Mouse (Mus musculus): ENCODE data around the gene Ndufa4l2. TPM values are rescaled to one million over a fixed set of nuclear protein-coding genes. Genes with fewer than 3 reads are reported as not detected.
A peak's percentile ranks its signal among the peaks of the same experiment; 100 is the strongest.

Ndufa4l2 gene
- polyA plus RNA-seq (2015; fragmentation: Nextera tagmentation; extraction: Ambion mirVana), result 20.7 and 24.4 TPM in 2 replicates

DNA sequence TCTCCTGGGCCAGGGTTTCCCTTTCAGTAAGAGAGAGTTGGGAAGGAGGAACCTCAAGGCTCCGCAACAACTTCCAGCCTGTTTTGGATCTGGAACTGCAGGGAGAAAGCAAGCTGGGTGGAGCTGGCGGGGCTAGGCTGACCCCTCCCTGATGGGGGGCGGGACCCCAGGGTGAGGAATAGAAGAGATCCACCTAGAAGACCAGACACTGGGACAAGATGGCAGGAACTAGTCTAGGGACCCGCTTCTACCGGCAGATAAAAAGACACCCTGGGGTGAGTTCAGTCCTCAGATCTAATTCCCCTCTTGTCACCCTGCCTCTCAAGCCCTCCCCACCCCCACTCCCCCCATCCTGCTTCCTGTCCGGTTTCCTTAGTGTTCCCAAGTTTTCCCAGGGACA is at the start of gene Ndufa4l2:
Ndufa4l2 (plus strand) TSS at position 204 of the 400 bp plus-strand sequence.
- Histone ChIP-seq H3K4me3 (0 out of 2 replicates have a peak within 1 kb of the TSS, but pooled peaks have one; percentile 9), H3K9me3 (no peaks in the 10 kb centered on the region), H3K27ac (replicated peaks) (peak within 1 kb of the TSS; percentile 99; the same call in 1 of the 2 replicates), H3K36me3 (peaks cover 10% of the 10 kb centered on the region), H3K9ac (no peak within 1 kb of the TSS), H3K4me2 (peak within 1 kb of the TSS; percentile 97), H3K27me3 (no peaks in the 10 kb centered on the region), H3K4me1 (replicated peaks) (peaks cover 75% of the 10 kb centered on the region)
- ATAC-seq (ENCODE audit: low FRiP score, low read depth), result no peak
- WGBS, result 16% methylated on average over 6 of the region's 6 CpGs

DNA sequence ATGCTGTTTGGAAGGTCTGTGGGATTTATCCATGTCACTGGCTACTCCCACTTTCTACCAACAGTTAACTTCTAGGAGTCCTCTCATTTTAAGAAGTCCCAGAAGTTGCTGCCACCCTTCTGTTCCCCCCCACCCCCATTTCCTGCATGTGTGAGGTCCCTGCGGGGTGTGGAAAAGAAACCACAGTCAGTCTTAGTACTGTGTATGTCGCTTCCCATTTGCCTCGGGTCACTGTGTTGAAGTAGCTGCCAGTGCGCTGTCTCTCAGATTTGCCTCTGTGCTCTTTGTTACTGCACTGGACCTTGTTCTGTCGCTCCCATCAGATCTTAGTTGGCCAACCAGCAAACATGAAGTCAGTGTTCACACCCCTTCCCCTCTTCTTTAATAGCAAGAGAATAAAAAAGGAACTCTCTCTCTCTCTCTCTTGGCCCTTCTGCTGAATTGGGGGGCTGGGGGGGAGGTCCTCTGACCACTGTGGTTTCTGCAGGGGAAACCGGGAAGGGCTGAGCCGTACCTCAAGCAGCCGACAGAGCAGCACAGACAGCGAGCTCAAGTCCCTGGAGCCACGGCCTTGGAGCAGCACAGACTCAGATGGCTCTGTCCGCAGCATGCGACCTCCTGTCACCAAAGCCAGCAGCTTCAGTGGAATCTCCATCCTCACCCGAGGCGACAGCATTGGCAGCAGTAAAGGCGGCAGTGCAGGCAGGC is 43.3 kb upstream of the Ndufa4l2 start:
- no peak overlapping the region for H3K4me3 ChIP-seq
- H3K4me2 ChIP-seq, result no peak overlapping the region
- ATAC-seq (ENCODE audit: low FRiP score, low read depth), result no peak
- no peaks in the 10 kb centered on the region for H3K27me3 ChIP-seq
- H3K36me3 ChIP-seq, result peaks cover 17% of the 10 kb centered on the region
- WGBS, result 77% methylated on average over 15 of the region's 15 CpGs
- no peaks in the 10 kb centered on the region for H3K4me1 ChIP-seq (replicated peaks)
- H3K27ac ChIP-seq (replicated peaks), result no peak overlapping the region
- H3K9me3 ChIP-seq, result no peaks in the 10 kb centered on the region
- no peak overlapping the region for H3K9ac ChIP-seq

DNA sequence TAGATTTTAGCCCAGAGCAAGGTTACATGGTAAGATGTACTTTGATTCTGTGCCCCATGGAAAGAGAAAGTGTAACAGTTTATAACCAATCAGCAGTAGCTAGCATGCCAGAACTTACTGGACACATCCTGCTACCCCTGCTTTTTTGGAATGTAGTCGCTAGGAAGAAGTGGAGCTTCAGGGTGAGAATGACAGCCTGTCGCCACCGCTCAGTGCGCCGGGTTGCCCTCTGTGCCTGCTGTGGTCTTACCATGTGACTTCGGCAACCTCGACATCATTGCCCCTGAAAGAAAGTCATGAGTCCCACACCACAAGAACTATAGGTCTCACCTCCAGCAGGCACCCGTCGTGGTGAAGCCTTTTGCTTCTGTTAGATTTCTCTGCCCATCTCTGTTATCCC is 42.0 kb upstream of the Ndufa4l2 start:
- 87% methylated on average over 9 of the region's 9 CpGs for WGBS
- Histone ChIP-seq H3K4me1 (replicated peaks) (no peaks in the 10 kb centered on the region), H3K27me3 (no peaks in the 10 kb centered on the region), H3K9ac (no peak overlapping the region), H3K4me3 (no peak overlapping the region), H3K9me3 (no peaks in the 10 kb centered on the region), H3K4me2 (no peak overlapping the region), H3K27ac (replicated peaks) (no peak overlapping the region), H3K36me3 (peaks cover 22% of the 10 kb centered on the region)
- ATAC-seq (ENCODE audit: low FRiP score, low read depth), result no peak

DNA sequence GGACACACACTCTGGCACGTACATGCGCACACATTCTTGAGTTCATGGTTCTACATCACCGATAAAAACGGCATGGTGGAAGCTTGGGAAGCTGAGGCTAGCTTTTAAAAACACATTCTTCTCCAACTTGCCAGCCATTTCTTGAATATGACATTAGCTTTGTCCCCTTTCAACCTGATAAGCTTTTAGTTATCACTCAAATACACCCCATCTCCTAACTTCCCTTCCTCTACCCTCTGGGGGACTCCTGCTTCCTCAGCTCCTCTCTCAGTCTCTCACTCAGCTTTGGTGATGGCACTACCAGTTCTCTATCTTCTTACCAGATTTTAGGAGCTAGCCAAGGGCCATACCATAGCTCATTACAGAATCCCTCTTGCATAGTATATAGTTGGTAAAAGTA is 39.6 kb upstream of the Ndufa4l2 start:
- Histone ChIP-seq H3K4me3 (no peak overlapping the region), H3K27me3 (no peaks in the 10 kb centered on the region), H3K4me2 (no peak overlapping the region), H3K9ac (no peak overlapping the region), H3K27ac (replicated peaks) (no peak overlapping the region), H3K9me3 (no peaks in the 10 kb centered on the region), H3K36me3 (peaks cover 22% of the 10 kb centered on the region), H3K4me1 (replicated peaks) (no peaks in the 10 kb centered on the region)
- no peak for ATAC-seq (ENCODE audit: low FRiP score, low read depth)
- 96% methylated on average over 4 of the region's 4 CpGs for WGBS

DNA sequence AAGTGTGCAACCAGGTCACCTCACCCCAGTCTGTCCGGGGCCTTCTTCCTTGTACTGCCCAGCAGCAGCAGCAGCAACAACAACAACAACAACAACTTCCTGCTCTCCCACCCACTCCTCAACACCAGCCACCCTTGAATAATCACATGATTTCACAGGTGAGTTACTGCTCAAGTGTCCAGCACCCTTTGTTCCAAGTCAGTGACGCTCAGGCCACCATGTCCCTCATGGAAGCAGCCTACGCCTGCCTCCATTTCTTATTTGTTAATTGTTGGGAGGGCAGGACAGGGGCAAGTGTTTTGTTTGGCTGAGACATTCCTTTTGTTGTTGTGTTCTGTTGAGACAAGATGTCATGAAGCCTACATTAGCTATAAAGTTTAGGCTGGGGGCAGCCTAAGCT is 38.2 kb upstream of the Ndufa4l2 start:
- Histone ChIP-seq H3K4me1 (replicated peaks) (no peaks in the 10 kb centered on the region), H3K36me3 (peaks cover 24% of the 10 kb centered on the region), H3K4me2 (no peak overlapping the region), H3K27ac (replicated peaks) (no peak overlapping the region), H3K9ac (no peak overlapping the region), H3K4me3 (no peak overlapping the region), H3K9me3 (no peaks in the 10 kb centered on the region), H3K27me3 (no peaks in the 10 kb centered on the region)
- no peak for ATAC-seq (ENCODE audit: low FRiP score, low read depth)
- WGBS, result 72% methylated on average over 3 of the region's 3 CpGs

DNA sequence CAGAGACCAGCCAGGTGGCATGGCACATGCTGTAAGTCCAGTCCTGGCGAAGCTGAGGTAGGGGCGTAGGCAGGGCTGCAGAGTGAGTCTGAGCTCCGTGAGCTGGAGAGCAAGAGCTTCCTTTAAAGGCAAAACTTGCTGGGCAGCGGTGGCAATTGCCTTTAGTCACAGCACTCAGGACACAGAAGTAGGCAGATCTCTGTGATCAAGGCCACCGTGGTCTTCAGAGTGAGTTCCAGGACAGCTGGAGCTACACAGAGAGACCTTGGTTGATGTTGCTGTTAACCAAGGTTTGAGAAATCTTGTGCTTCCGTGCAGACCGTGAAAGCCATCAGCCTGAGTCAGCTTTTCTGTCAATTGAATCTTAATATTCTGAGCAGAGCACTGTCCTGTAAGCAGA is 37.5 kb upstream of the Ndufa4l2 start:
- Histone ChIP-seq H3K36me3 (peaks cover 20% of the 10 kb centered on the region; the same call in 1 of the 2 replicates), H3K4me2 (no peak overlapping the region), H3K4me3 (no peak overlapping the region), H3K4me1 (replicated peaks) (no peaks in the 10 kb centered on the region), H3K27ac (replicated peaks) (no peak overlapping the region), H3K27me3 (no peaks in the 10 kb centered on the region), H3K9ac (no peak overlapping the region), H3K9me3 (no peaks in the 10 kb centered on the region)
- ATAC-seq (ENCODE audit: low FRiP score, low read depth), result no peak
- WGBS, result 84% methylated on average over 7 of the region's 7 CpGs

DNA sequence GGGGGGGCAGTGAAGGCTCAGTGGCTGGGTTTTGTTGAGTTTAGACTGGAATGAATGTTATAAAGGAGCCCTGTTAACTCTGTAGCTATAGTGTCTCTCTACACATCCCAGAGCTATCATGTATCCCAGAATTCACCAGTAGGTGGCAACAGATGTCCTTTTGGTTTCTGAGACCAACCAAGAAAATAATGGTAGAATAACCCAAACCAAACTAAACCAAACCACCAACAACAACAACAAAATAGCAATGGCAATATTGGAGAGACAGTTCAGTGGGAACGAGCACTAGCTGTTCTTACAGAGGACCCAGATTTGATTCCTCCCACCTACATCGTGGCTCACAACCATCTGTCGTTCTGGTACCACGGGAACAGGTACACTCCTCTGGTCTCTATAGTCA is 35.6 kb upstream of the Ndufa4l2 start:
- Histone ChIP-seq H3K27me3 (no peaks in the 10 kb centered on the region), H3K9me3 (no peaks in the 10 kb centered on the region), H3K27ac (replicated peaks) (no peak overlapping the region), H3K4me1 (replicated peaks) (no peaks in the 10 kb centered on the region), H3K4me2 (no peak overlapping the region), H3K9ac (no peak overlapping the region), H3K36me3 (peaks cover 25% of the 10 kb centered on the region), H3K4me3 (no peak overlapping the region)
- ATAC-seq (ENCODE audit: low FRiP score, low read depth), result peak; percentile 48; the same call in 1 of the 2 replicates
- WGBS, result 94% methylated on average over 4 of the region's 4 CpGs

DNA sequence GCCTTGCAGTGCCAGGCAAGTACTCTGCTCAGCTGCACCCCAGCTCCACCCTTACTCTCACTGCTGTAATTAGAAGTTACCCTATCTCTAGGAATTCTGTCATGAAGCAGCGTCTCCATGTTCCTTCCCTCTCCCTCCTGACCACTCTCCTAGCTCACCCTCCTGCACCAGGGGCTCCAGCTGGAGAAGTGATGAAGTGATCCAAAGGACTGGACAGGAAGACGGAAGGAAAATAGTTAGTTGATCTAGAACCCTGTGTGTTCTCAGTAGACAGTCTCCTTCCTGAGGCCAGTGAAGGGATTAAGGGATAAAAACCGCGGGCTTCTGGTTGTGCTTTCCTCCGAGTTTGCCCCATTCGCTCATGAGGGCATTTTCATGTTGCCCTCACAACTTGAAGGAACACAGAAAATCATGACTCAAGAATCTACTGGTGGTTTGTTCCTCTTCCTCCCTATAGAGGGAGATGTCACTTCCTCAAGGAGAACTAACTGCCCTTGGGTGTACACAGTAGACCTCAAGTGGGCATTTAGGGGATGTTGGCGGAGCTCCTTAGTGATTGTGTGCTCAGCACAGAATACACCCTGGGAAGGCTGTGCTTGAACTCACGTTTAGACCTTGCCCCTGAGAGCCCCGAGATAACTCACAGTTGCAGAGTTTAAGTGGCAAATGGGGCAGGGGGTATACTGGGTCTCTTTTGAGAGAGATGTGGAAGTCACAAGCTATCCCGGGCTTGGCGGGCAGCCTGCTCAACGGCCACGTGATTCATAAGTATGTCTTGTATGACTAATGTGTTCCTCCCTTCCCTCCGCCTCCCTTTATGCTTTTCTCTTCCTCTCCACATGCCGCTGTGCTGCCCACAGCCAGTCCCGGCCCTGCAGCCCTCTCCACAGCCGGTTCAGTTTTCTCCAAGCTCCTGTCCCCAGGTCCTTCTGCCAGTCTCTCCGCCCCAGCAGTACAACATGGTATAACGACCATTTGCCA is 33.6 kb upstream of the Ndufa4l2 start:
- H3K9ac ChIP-seq, result no peak overlapping the region
- H3K36me3 ChIP-seq, result peaks cover 32% of the 10 kb centered on the region
- WGBS, result 83% methylated on average over 19 of the region's 19 CpGs
- H3K4me1 ChIP-seq (replicated peaks), result no peaks in the 10 kb centered on the region
- H3K27me3 ChIP-seq, result no peaks in the 10 kb centered on the region
- no peaks in the 10 kb centered on the region for H3K9me3 ChIP-seq
- 0 out of 2 replicates have a peak, but pooled peaks have one; percentile 11 for ATAC-seq (ENCODE audit: low FRiP score, low read depth)
- H3K4me2 ChIP-seq, result no peak overlapping the region
- H3K4me3 ChIP-seq, result no peak overlapping the region
- no peak overlapping the region for H3K27ac ChIP-seq (replicated peaks)

DNA sequence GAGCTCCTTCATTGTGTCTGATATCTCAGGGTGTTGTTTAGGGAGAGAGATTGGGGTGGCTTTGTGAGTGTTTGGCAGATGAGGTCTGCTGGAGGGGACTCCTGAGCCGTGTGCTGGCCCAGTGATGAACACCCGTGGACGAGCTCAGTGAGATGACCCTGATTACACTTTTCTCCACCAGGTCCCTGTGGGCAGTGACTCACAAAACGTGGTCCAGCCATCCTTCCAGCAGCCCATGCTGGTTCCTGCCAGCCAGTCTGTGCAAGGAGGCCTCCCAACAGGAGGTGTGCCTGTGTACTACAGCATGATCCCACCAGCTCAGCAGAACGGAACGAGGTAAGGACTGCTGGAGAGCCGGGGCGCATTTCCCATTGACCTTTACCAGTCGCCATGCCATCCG is 29.5 kb upstream of the Ndufa4l2 start:
- no peak for ATAC-seq (ENCODE audit: low FRiP score, low read depth)
- no peak overlapping the region for H3K4me3 ChIP-seq
- 86% methylated on average over 10 of the region's 10 CpGs for WGBS
- no peak overlapping the region for H3K27ac ChIP-seq (replicated peaks)
- no peak overlapping the region for H3K9ac ChIP-seq
- H3K4me1 ChIP-seq (replicated peaks), result peaks cover 20% of the 10 kb centered on the region
- H3K4me2 ChIP-seq, result no peak overlapping the region
- H3K27me3 ChIP-seq, result no peaks in the 10 kb centered on the region
- H3K9me3 ChIP-seq, result no peaks in the 10 kb centered on the region
- peaks cover 32% of the 10 kb centered on the region for H3K36me3 ChIP-seq

DNA sequence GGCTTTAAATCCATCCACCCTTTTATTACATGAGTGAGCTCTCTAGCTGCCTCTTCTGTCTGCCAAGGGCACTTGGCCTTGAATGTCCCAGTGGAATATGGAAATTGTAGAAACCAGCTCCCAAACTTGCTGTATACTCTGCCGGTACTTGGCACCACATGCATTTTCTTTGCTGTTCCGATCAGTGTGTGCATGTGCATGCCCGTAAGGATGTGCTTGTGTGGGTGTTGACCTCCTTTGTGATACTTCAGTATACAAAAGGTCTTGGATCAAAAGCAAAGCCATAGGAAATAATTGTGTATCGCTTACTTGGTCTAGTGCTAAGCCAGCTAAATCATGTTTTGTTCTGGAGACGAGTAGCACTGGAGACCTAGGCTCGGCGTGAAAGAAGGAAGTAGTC is 25.9 kb upstream of the Ndufa4l2 start:
- no peak overlapping the region for H3K4me2 ChIP-seq
- no peaks in the 10 kb centered on the region for H3K9me3 ChIP-seq
- no peaks in the 10 kb centered on the region for H3K27me3 ChIP-seq
- ATAC-seq (ENCODE audit: low FRiP score, low read depth), result no peak
- 80% methylated on average over 7 of the region's 7 CpGs for WGBS
- no peak overlapping the region for H3K9ac ChIP-seq
- 0 out of 2 replicates have a peak overlapping the region, but pooled peaks have one; percentile 25 for H3K27ac ChIP-seq (replicated peaks)
- no peak overlapping the region for H3K4me3 ChIP-seq
- peaks cover 38% of the 10 kb centered on the region; the same call in 1 of the 2 replicates for H3K36me3 ChIP-seq
- H3K4me1 ChIP-seq (replicated peaks), result peaks cover 37% of the 10 kb centered on the region

DNA sequence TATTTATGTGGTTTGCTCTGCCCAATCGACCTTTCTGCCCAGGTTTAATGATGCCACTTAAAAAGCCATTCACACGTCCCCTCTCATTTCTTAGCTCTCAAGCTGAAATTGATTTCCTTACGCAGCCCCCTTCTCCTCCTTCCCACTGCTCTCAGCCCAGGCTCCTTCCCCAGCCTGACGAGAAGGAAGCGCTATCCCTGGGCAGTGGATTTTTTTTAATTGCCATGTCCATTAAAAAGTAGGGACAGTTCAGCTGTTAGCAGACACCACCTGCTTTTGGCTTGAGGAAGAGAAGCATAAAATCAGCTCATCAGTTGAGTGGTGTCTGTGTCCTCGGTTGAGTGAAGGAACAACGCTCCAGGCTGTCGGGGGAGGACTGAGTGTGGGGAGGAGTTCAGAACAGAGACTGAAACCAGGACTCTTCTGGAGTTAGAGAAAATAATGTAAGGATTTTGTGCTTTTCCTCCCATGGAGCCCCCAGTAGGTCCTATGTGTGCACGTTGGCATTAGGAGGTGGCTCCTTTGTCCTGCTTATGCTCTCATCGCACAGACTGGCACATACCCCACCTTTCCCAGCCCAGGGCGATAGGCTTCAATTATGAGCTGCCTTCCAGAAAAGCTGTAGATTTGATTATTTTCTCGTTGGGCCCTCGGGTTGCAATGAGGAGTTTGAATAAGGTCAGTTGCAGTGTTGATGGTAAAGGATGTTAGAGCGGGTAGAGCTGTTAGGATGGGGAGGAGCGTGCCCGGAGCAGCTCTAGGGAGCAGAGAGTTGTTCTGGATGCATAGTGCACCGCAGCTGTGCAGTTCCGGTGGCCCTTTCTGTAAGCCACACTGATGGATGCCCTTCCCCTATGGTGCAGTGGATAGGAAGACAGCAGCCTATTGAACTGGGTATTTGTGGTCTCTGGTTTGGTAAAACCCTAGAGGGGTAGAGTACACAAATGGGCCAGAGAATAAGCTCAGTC is 24.3 kb upstream of the Ndufa4l2 start:
- no peaks in the 10 kb centered on the region for H3K9me3 ChIP-seq
- H3K9ac ChIP-seq, result no peak overlapping the region
- no peak overlapping the region for H3K4me3 ChIP-seq
- 56% methylated on average over 18 of the region's 18 CpGs for WGBS
- 0 out of 2 replicates have a peak overlapping the region, but pooled peaks have one; percentile 19 for H3K4me2 ChIP-seq
- peaks cover 34% of the 10 kb centered on the region for H3K36me3 ChIP-seq
- peak; percentile 61 for ATAC-seq (ENCODE audit: low FRiP score, low read depth)
- peaks cover 37% of the 10 kb centered on the region for H3K4me1 ChIP-seq (replicated peaks)
- no peaks in the 10 kb centered on the region for H3K27me3 ChIP-seq
- H3K27ac ChIP-seq (replicated peaks), result peak overlapping the region; percentile 75
